11 mouse cellular contexts compared by ENCODE assay signal in the genomic region with DNA sequence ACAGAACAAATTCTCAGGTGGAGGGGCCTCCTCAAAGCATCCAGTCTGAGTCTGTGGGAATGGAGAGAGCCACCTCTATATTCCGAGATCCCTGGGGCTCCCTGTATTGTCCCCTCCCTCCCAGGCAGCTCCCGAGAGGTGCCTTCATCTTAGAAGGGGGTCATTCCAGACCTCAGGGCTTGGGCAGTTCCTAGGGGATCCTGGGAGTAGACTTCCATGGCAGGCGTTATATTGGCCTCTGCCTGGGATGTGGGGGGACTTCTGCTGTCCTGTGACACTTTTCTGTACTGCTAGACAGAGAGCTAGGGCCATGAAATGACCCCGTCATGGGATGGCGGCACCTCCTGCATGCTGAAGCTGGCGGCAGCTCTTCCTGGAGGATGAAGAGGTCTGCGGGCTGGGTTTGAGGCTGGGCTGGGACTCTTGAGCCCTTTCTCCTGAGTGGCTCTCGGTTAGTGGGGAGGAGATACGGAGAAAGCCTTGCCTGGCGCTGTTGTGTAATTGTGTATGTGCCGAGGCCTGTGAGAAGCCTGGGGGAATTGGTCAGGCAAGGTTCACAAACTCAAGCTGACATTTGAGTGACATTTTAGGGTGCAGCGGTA.
DNase-seq lines count a peak whose midpoint lies in the region; ATAC-seq and TF ChIP-seq lines count a peak whose summit lies in the region.
"Had no signal": no experiment of that assay in that cellular context is flagged by ENCODE, and none has a peak within 500 bp of the region (broad histone marks: within the 10 kb centered on the region; RNA-seq: fewer than 3 reads in every experiment).

No protein-coding gene starts in this region.

- H3K36me3 ChIP-seq in limb, embryonic 12.5 days, result no peaks in the 10 kb centered on the region
- H3K36me3 ChIP-seq in limb, embryonic 10.5 days, result no peaks in the 10 kb centered on the region
- peaks cover 5% of the 10 kb centered on the region; the same call in 1 of the 2 replicates for H3K36me3 ChIP-seq in forebrain, embryonic 12.5 days (replicated peaks)
- H3K36me3 ChIP-seq in limb, embryonic 15.5 days, result no peaks in the 10 kb centered on the region
- H3K36me3 ChIP-seq: liver, embryonic 15.5 days had no signal

- H3K27ac ChIP-seq in cerebellum, adult 2 months (ENCODE audit: insufficient read depth, low read length), result peak overlapping the region; percentile 38
- no peak overlapping the region for H3K27ac ChIP-seq in limb, embryonic 12.5 days
- no peak overlapping the region for H3K27ac ChIP-seq in limb, embryonic 10.5 days
- peak overlapping the region; percentile 54; the same call in 1 of the 2 replicates for H3K27ac ChIP-seq in forebrain, embryonic 12.5 days
- no peak overlapping the region for H3K27ac ChIP-seq in limb, embryonic 15.5 days
- H3K27ac ChIP-seq: heart, adult 2 months; liver, embryonic 15.5 days had no signal

- WGBS in cerebellum, adult 2 months, result 72% methylated on average over 12 of the region's 12 CpGs
- 85% methylated on average over 12 of the region's 12 CpGs for WGBS in limb, embryonic 12.5 days
- WGBS in limb, embryonic 10.5 days, result 87% methylated on average over 12 of the region's 12 CpGs
- 74% methylated on average over 12 of the region's 12 CpGs for WGBS in forebrain, embryonic 12.5 days
- WGBS in limb, embryonic 15.5 days, result 81% methylated on average over 12 of the region's 12 CpGs

- H3K4me3 ChIP-seq in cerebellum, adult 2 months (replicated peaks; ENCODE audit: insufficient read depth, low read depth, low read length), result no peak overlapping the region
- H3K4me3 ChIP-seq in limb, embryonic 12.5 days (replicated peaks), result no peak overlapping the region
- no peak overlapping the region for H3K4me3 ChIP-seq in limb, embryonic 10.5 days
- no peak overlapping the region for H3K4me3 ChIP-seq in forebrain, embryonic 12.5 days (replicated peaks)
- H3K4me3 ChIP-seq in limb, embryonic 15.5 days, result no peak overlapping the region
- H3K4me3 ChIP-seq: heart, adult 2 months; liver, embryonic 15.5 days had no signal

- H3K4me1 ChIP-seq in cerebellum, adult 2 months (ENCODE audit: control insufficient read depth, insufficient read depth, low read length), result peaks cover 55% of the 10 kb centered on the region
- peaks cover 13% of the 10 kb centered on the region for H3K4me1 ChIP-seq in limb, embryonic 12.5 days (replicated peaks)
- peaks cover 19% of the 10 kb centered on the region; the same call in 1 of the 2 replicates for H3K4me1 ChIP-seq in limb, embryonic 10.5 days
- H3K4me1 ChIP-seq in forebrain, embryonic 12.5 days, result peaks cover 44% of the 10 kb centered on the region
- H3K4me1 ChIP-seq in limb, embryonic 15.5 days, result peaks cover 22% of the 10 kb centered on the region

- H3K27me3 ChIP-seq in cerebellum, adult 2 months (ENCODE audit: control insufficient read depth, insufficient read depth, low read length), result no peaks in the 10 kb centered on the region
- H3K27me3 ChIP-seq in limb, embryonic 12.5 days, result no peaks in the 10 kb centered on the region
- H3K27me3 ChIP-seq in limb, embryonic 10.5 days (ENCODE audit: low read depth, poor library complexity, severe bottlenecking), result no peaks in the 10 kb centered on the region
- no peaks in the 10 kb centered on the region for H3K27me3 ChIP-seq in forebrain, embryonic 12.5 days
- H3K27me3 ChIP-seq in limb, embryonic 15.5 days, result no peaks in the 10 kb centered on the region
- H3K27me3 ChIP-seq: liver, embryonic 15.5 days had no signal

- no peak overlapping the region for H3K4me2 ChIP-seq in limb, embryonic 12.5 days
- H3K4me2 ChIP-seq in forebrain, embryonic 12.5 days, result no peak overlapping the region
- no peak overlapping the region for H3K4me2 ChIP-seq in limb, embryonic 15.5 days

- DNase-seq in cerebellum, adult 2 months, result no peak
- no peak for DNase-seq in cerebellum, adult 8-10 months
- no peak for DNase-seq in limb, embryonic 10.5 days (ENCODE audit: low spot score)
- no peak for DNase-seq in ovary, postnatal 14 days (ENCODE audit: low spot score)
- DNase-seq in kidney, adult 18-20 months, result no peak

- TF ChIP-seq POLR2A in cerebellum, adult 2 months (IDR thresholded peaks at IDR 0.05; ENCODE audit: borderline replicate concordance, insufficient read depth, low read length), result no peak

- no peak for ATAC-seq in limb, embryonic 12.5 days (ENCODE audit: insufficient number of reproducible peaks, insufficient read depth, low FRiP score, low TSS enrichment, low read depth)
- no peak for ATAC-seq in forebrain, embryonic 12.5 days (ENCODE audit: low FRiP score)
- ATAC-seq in limb, embryonic 15.5 days (ENCODE audit: insufficient number of reproducible peaks, low FRiP score, low TSS enrichment, low read depth), result no peak

- H3K9me3 ChIP-seq in limb, embryonic 12.5 days, result no peaks in the 10 kb centered on the region
- no peaks in the 10 kb centered on the region for H3K9me3 ChIP-seq in limb, embryonic 10.5 days (replicated peaks)
- H3K9me3 ChIP-seq in forebrain, embryonic 12.5 days, result no peaks in the 10 kb centered on the region
- no peaks in the 10 kb centered on the region for H3K9me3 ChIP-seq in limb, embryonic 15.5 days
- H3K9me3 ChIP-seq: liver, embryonic 15.5 days; megakaryocyte, embryonic 14.5 days had no signal

- TF ChIP-seq CTCF in cerebellum, adult 2 months (IDR thresholded peaks at IDR 0.05; ENCODE audit: borderline replicate concordance, insufficient read depth, low read depth, low read length), result no peak

- H3K9ac ChIP-seq in limb, embryonic 12.5 days (replicated peaks), result peak overlapping the region; percentile 49
- no peak overlapping the region for H3K9ac ChIP-seq in forebrain, embryonic 12.5 days
- 0 out of 2 replicates have a peak overlapping the region, but pooled peaks have one; percentile 10 for H3K9ac ChIP-seq in limb, embryonic 15.5 days
- H3K9ac ChIP-seq: liver, embryonic 15.5 days had no signal

Comparison
In these comparisons a context has a peak if more than half of its experiments do, and no peak if none do; other contexts are left out.
1. H3K27ac ChIP-seq: peak in cerebellum, adult 2 months (single experiment) and forebrain, embryonic 12.5 days (single experiment); none in limb, embryonic 12.5 days (single experiment), limb, embryonic 10.5 days (single experiment) and limb, embryonic 15.5 days (single experiment).